Mouse (Mus musculus) megakaryocyte, embryonic 14.5 days (primary cell): ENCODE results near the gene Arhgap15. TPM values are rescaled to one million over a fixed set of nuclear protein-coding genes. Genes with fewer than 3 reads are reported as not detected.

Source experiments
- H3K27me3 ChIP-seq: replicated peaks from 2 replicates; pipeline ENCODE3; 2012; ENCODE audit warnings: inconsistent platforms
- H3K36me3 ChIP-seq: replicated peaks from 2 replicates; pipeline ENCODE3; 2012; ENCODE audit warnings: low read length, inconsistent platforms, mixed read lengths
- H3K4me1 ChIP-seq: 2 replicates; pipeline ENCODE4 v1.6.1; 2012; ENCODE audit warnings: inconsistent platforms
- H3K4me3 ChIP-seq: replicated peaks from 2 replicates; pipeline ENCODE3; 2012; ENCODE audit warnings: moderate library complexity, mild to moderate bottlenecking, inconsistent platforms
- H3K9me3 ChIP-seq: 2 replicates; pipeline ENCODE4 v1.6.1; 2012; ENCODE audit warnings: inconsistent platforms
- FLI1 ChIP-seq: IDR thresholded peaks from 2 replicates; pipeline ENCODE4 v1.6.1; 2012; ENCODE audit warnings: low read length, inconsistent platforms, mixed read lengths
- GATA1 ChIP-seq: IDR thresholded peaks from 3 replicates; pipeline ENCODE4 v1.6.1; 2012; ENCODE audit warnings: mixed read lengths, low read length, inconsistent platforms, borderline replicate concordance
- polyA plus RNA-seq: library from polyadenylated mRNA; stranded (reverse); fragments of >175 nt; gene quantifications from 2 replicates; pipeline ENCODE4 v1.2.3, GENCODE M21; 2012; ENCODE audit warnings: low replicate concordance; ENCODE audit not compliant: insufficient read depth

Arhgap15 gene
- polyA plus RNA-seq, 1 experiment = 0.25 TPM

- Histone ChIP-seq H3K27me3 (no peaks in the 10 kb centered on the region), H3K4me1 (no peaks in the 10 kb centered on the region), H3K9me3 (peaks cover 20% of the 10 kb centered on the region), H3K4me3 (no peak overlapping the region), H3K36me3 (peaks cover 5% of the 10 kb centered on the region)
- TF ChIP-seq FLI1 = no peak
- no peak for TF ChIP-seq GATA1
These were observed 689.4 kb downstream of the Arhgap15 start for GRCm38 (mm10) chr2:44438070-44438469.

- H3K36me3 ChIP-seq = peaks cover 5% of the 10 kb centered on the region
- H3K27me3 ChIP-seq = no peaks in the 10 kb centered on the region
- H3K4me3 ChIP-seq = no peak overlapping the region
- no peak for TF ChIP-seq GATA1
- no peak for TF ChIP-seq FLI1
- H3K4me1 ChIP-seq = no peaks in the 10 kb centered on the region
- peaks cover 26% of the 10 kb centered on the region for H3K9me3 ChIP-seq
These were observed 696.3 kb downstream of the Arhgap15 start for GRCm38 (mm10) chr2:44444938-44445337.

Other genes starting within 250 kb of the Arhgap15 start
- gene Kynu, start 193.5 kb upstream of the Arhgap15 start, polyA plus RNA-seq = 0.17 TPM in 1 of 2 replicates, not detected in the other